Mouse (Mus musculus): ENCODE measurements around the gene Ndufs1. TPM values are rescaled to one million over a fixed set of nuclear protein-coding genes. Genes with fewer than 3 reads are reported as not detected.
"Not testable (repeated sequence)": the region's sequence is repeated elsewhere in the genome, so short reads cannot be mapped to it uniquely, and the experiment has no call there.

Ndufs1 gene
- polyA plus RNA-seq, 1 experiment from 2014 or later, result 86.5 TPM

DNA sequence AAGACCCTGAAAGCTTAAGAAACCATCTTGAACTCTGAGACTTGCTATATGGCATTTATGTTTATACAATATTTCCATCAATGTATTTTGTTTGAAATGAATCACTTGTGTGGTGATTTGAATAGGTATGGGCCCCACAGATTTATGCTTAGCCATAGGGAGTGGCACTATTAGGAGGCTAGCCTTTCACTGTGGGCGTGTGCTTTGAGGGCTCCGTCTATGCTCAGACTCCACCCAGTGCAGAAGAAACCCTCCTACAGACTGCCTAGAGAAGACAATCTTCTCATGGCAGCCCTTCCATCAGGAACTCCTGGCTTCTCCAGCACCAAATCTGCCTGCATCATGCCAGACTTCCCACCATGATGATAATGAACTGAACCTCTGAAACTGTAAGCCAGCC lies 8.0 kb downstream of the Ndufs1 start:
- Histone ChIP-seq H3K9me3 (ENCODE audit: control insufficient read depth, low read length) (no peaks in the 10 kb centered on the region), H3K4me2 (replicated peaks; ENCODE audit: low read depth) (no peak overlapping the region), H3K27ac (replicated peaks) (no peak overlapping the region), H3K36me3 (ENCODE audit: control insufficient read depth, insufficient read depth, low read length) (peaks cover 11% of the 10 kb centered on the region), H3K4me3 (ENCODE audit: low read depth, low read length) (no peak overlapping the region), H3K4me1 (replicated peaks; ENCODE audit: control insufficient read depth, insufficient read depth) (no peaks in the 10 kb centered on the region), H3K9ac (ENCODE audit: low read length) (no peak overlapping the region), H3K27me3 (ENCODE audit: control insufficient read depth, insufficient read depth, low read length) (no peaks in the 10 kb centered on the region)
- TF ChIP-seq CTCF (IDR thresholded peaks at IDR 0.05; ENCODE audit: low read depth) (no peak), EP300 (optimal IDR thresholded peaks at IDR 0.05) (no peak)
- ATAC-seq (ENCODE audit: low FRiP score, low TSS enrichment) (peak; percentile 60; the same call in 1 of the 2 replicates), DNase-seq (ENCODE audit: low spot score) (no peak)
- WGBS, result 62% methylated on average over 2 of the region's 2 CpGs

GRCm38 (mm10) chr1:63140231-63140630 lies 36.4 kb downstream of the Ndufs1 start:
- Histone ChIP-seq H3K4me1 (replicated peaks; ENCODE audit: control insufficient read depth, insufficient read depth) (no peaks in the 10 kb centered on the region), H3K9ac (ENCODE audit: low read length) (no peak overlapping the region), H3K4me2 (replicated peaks; ENCODE audit: low read depth) (no peak overlapping the region), H3K9me3 (ENCODE audit: control insufficient read depth, low read length) (no peaks in the 10 kb centered on the region), H3K36me3 (ENCODE audit: control insufficient read depth, insufficient read depth, low read length) (peaks cover 9% of the 10 kb centered on the region; the same call in 1 of the 2 replicates), H3K27ac (replicated peaks) (no peak overlapping the region), H3K27me3 (ENCODE audit: control insufficient read depth, insufficient read depth, low read length) (no peaks in the 10 kb centered on the region), H3K4me3 (ENCODE audit: low read depth, low read length) (no peak overlapping the region)
- DNase-seq (ENCODE audit: low spot score) (no peak), ATAC-seq (ENCODE audit: low FRiP score, low TSS enrichment) (no peak)
- 95% methylated on average over 13 of the region's 13 CpGs for WGBS
- TF ChIP-seq CTCF (IDR thresholded peaks at IDR 0.05; ENCODE audit: low read depth) (no peak), EP300 (optimal IDR thresholded peaks at IDR 0.05) (no peak)

DNA sequence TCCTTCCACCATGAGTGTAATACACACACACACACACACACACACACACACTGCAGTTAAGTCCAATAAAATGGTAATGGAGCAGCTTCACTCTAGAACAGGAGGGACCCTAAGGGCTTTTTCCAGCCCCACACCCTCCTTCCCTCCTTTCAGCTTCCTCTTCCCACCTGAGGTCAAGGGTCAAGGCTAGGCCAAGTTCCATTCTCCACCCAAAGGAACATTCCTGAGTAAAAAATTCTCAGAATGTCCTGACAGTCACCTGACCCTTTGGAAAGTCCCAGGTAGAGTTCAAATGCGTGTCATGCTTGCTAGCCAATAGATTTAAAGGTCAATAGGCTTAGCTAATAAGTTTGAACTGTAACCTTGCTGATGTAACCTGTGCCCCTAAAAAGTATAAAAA lies 38.0 kb downstream of the Ndufs1 start:
- not testable (repeated sequence) for H3K27ac ChIP-seq (replicated peaks); H3K9me3 ChIP-seq (ENCODE audit: control insufficient read depth, low read length); H3K9ac ChIP-seq (ENCODE audit: low read length); H3K27me3 ChIP-seq (ENCODE audit: control insufficient read depth, insufficient read depth, low read length); DNase-seq (ENCODE audit: low spot score); H3K4me3 ChIP-seq (ENCODE audit: low read depth, low read length); H3K4me2 ChIP-seq (replicated peaks; ENCODE audit: low read depth); H3K4me1 ChIP-seq (replicated peaks; ENCODE audit: control insufficient read depth, insufficient read depth); ATAC-seq (ENCODE audit: low FRiP score, low TSS enrichment); H3K36me3 ChIP-seq (ENCODE audit: control insufficient read depth, insufficient read depth, low read length)
- 86% methylated on average over 1 of the region's 1 CpGs for WGBS

DNA sequence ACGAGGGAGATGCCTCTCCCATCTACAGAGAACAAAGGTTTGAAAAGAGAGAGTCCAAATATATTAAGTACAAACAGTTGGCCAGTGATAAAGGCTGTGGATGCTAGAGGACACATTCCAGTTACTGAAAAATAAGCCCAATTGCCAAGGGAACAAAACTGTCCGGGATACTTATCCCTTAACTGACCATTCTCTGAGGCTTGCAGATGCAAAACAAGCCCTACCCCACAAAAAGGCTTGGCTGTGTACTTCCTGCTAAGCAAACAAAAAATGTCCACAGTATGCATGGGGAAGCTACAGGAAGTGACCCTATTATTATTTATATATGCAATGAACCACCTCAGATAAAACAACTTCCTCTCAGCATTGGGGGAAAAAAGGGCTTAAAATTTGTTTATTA lies 38.7 kb downstream of the Ndufs1 start:
- ATAC-seq (ENCODE audit: low FRiP score, low TSS enrichment), result no peak
- TF ChIP-seq CTCF (IDR thresholded peaks at IDR 0.05; ENCODE audit: low read depth), result no peak
- TF ChIP-seq EP300 (optimal IDR thresholded peaks at IDR 0.05), result no peak
- no peak overlapping the region for H3K9ac ChIP-seq (ENCODE audit: low read length)
- H3K4me2 ChIP-seq (replicated peaks; ENCODE audit: low read depth), result no peak overlapping the region
- H3K27me3 ChIP-seq (ENCODE audit: control insufficient read depth, insufficient read depth, low read length), result no peaks in the 10 kb centered on the region
- no peaks in the 10 kb centered on the region for H3K4me1 ChIP-seq (replicated peaks; ENCODE audit: control insufficient read depth, insufficient read depth)
- 78% methylated on average over 2 of the region's 2 CpGs for WGBS
- H3K27ac ChIP-seq (replicated peaks), result no peak overlapping the region
- no peak overlapping the region for H3K4me3 ChIP-seq (ENCODE audit: low read depth, low read length)
- H3K9me3 ChIP-seq (ENCODE audit: control insufficient read depth, low read length), result no peaks in the 10 kb centered on the region
- DNase-seq (ENCODE audit: low spot score), result no peak
- peaks cover 5% of the 10 kb centered on the region; the same call in 1 of the 2 replicates for H3K36me3 ChIP-seq (ENCODE audit: control insufficient read depth, insufficient read depth, low read length)

DNA sequence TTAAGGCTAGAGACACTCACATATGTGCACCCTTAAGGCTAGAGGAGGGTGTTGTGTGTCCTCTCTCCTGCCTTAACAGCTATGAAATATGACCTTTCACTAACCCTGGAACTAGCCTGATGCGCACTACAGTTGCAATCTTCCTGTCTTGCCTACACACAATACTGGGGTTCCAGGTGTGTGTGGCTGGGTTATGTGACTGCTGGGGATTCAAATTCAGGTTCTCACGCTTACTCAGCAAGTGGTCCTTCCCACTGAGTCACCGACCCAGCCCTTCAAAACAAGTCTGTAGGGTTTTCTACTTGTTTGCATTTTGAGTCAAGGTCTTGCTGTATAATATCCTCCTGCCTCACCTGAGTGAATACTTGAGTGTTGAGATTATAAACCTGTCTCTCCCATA lies 42.1 kb downstream of the Ndufs1 start:
- WGBS, result 65% methylated on average over 3 of the region's 3 CpGs
- Histone ChIP-seq H3K4me2 (replicated peaks; ENCODE audit: low read depth) (no peak overlapping the region), H3K27ac (replicated peaks) (no peak overlapping the region), H3K4me3 (ENCODE audit: low read depth, low read length) (no peak overlapping the region), H3K27me3 (ENCODE audit: control insufficient read depth, insufficient read depth, low read length) (no peaks in the 10 kb centered on the region), H3K4me1 (replicated peaks; ENCODE audit: control insufficient read depth, insufficient read depth) (no peaks in the 10 kb centered on the region), H3K9ac (ENCODE audit: low read length) (no peak overlapping the region), H3K9me3 (ENCODE audit: control insufficient read depth, low read length) (no peaks in the 10 kb centered on the region), H3K36me3 (ENCODE audit: control insufficient read depth, insufficient read depth, low read length) (peaks cover 4% of the 10 kb centered on the region; the same call in 1 of the 2 replicates)
- TF ChIP-seq EP300 (optimal IDR thresholded peaks at IDR 0.05) (no peak), CTCF (IDR thresholded peaks at IDR 0.05; ENCODE audit: low read depth) (no peak)
- no peak for DNase-seq (ENCODE audit: low spot score)
- ATAC-seq (ENCODE audit: low FRiP score, low TSS enrichment), result no peak

- no peak for TF ChIP-seq CTCF (IDR thresholded peaks at IDR 0.05; ENCODE audit: low read depth)
- TF ChIP-seq EP300 (optimal IDR thresholded peaks at IDR 0.05), result no peak
Measured at GRCm38 (mm10) chr1:63131766-63132165, 44.9 kb downstream of the Ndufs1 start.

More at GRCm38 (mm10) chr1:63131766-63132165, 44.9 kb downstream of the Ndufs1 start:
- DNase-seq (ENCODE audit: low spot score), result no peak
- Histone ChIP-seq H3K27me3 (ENCODE audit: control insufficient read depth, insufficient read depth, low read length) (no peaks in the 10 kb centered on the region), H3K4me3 (ENCODE audit: low read depth, low read length) (no peak overlapping the region), H3K9me3 (ENCODE audit: control insufficient read depth, low read length) (0 out of 2 replicates have a peak, but pooled peaks cover 3% of the 10 kb centered on the region), H3K27ac (replicated peaks) (no peak overlapping the region), H3K4me2 (replicated peaks; ENCODE audit: low read depth) (no peak overlapping the region), H3K4me1 (replicated peaks; ENCODE audit: control insufficient read depth, insufficient read depth) (peaks cover 3% of the 10 kb centered on the region; the same call in 1 of the 2 replicates), H3K9ac (ENCODE audit: low read length) (no peak overlapping the region), H3K36me3 (ENCODE audit: control insufficient read depth, insufficient read depth, low read length) (no peaks in the 10 kb centered on the region)
- ATAC-seq (ENCODE audit: low FRiP score, low TSS enrichment), result no peak
- WGBS, result 86% methylated on average over 11 of the region's 11 CpGs
